Mouse (Mus musculus) limb, embryonic 15.5 days (tissue): ENCODE measurements around the gene Prss54. TPM values are rescaled to one million over a fixed set of nuclear protein-coding genes. Genes with fewer than 3 reads are reported as not detected.
"Not testable (repeated sequence)": the region's sequence is repeated elsewhere in the genome, so short reads cannot be mapped to it uniquely, and the experiment has no call there.

ENCODE experiments used
- ATAC-seq: fragments of 200-750 bp; cut with Nextera tagmentation; 2 replicates; pipeline ENCODE4 v1.8.0; 2017; ENCODE audit warnings: low read depth, moderate TSS enrichment; ENCODE audit not compliant: insufficient number of reproducible peaks, low FRiP score, low TSS enrichment
- H3K27ac ChIP-seq: fragments of 300-500 bp; sonication (generic); 2 replicates; pipeline ENCODE4 v1.5.1; 2015; ENCODE audit warnings: moderate library complexity, mild to moderate bottlenecking, inconsistent platforms
- H3K27me3 ChIP-seq: fragments of 300-500 bp; sonication (generic); 2 replicates; pipeline ENCODE4 v1.6.1; 2015; ENCODE audit warnings: inconsistent platforms
- H3K36me3 ChIP-seq: fragments of 300-500 bp; sonication (generic); 2 replicates; pipeline ENCODE4 v1.6.1; 2015; ENCODE audit warnings: inconsistent platforms
- H3K4me1 ChIP-seq: fragments of 300-500 bp; sonication (generic); 2 replicates; pipeline ENCODE4 v1.6.1; 2015; ENCODE audit warnings: inconsistent platforms
- H3K4me2 ChIP-seq: fragments of 300-500 bp; sonication (generic); 2 replicates; pipeline ENCODE4 v1.6.1; 2015; ENCODE audit warnings: mild to moderate bottlenecking, inconsistent platforms
- H3K4me3 ChIP-seq: fragments of 300-500 bp; sonication (generic); 2 replicates; pipeline ENCODE4 v1.5.1; 2015; ENCODE audit warnings: mild to moderate bottlenecking, inconsistent platforms
- H3K9ac ChIP-seq: fragments of 300-500 bp; sonication (generic); 2 replicates; pipeline ENCODE4 v1.6.1; 2015; ENCODE audit warnings: inconsistent platforms
- H3K9me3 ChIP-seq: fragments of 300-500 bp; sonication (generic); 2 replicates; pipeline ENCODE4 v1.6.1; 2016; ENCODE audit warnings: inconsistent platforms
- WGBS: fragments of 180-500 bp; shearing (Covaris S2); methylation state at CpG from one replicate; pipeline ENCODE4 v1.1.7; 2015; 5-methylcytosine and 5-hydroxymethylcytosine counted together
- polyA plus RNA-seq: library from polyadenylated mRNA; unstranded; fragments of >200 nt; fragmentation: Nextera tagmentation; extraction: Ambion mirVana; gene quantifications from 2 replicates; pipeline ENCODE4 v1.2.1, GENCODE M21; 2015

Gene Prss54
- polyA plus RNA-seq, result not detected in 2 replicates

- no peak within 1 kb of the TSS for H3K4me3 ChIP-seq
- no peaks in the 10 kb centered on the region for H3K9me3 ChIP-seq
- no peaks in the 10 kb centered on the region for H3K36me3 ChIP-seq
- ATAC-seq, result no peak
- H3K27ac ChIP-seq, result no peak within 1 kb of the TSS
- no peaks in the 10 kb centered on the region for H3K4me1 ChIP-seq
- H3K9ac ChIP-seq, result no peak within 1 kb of the TSS
- 88% methylated on average over 10 of the region's 10 CpGs for WGBS
- no peak within 1 kb of the TSS for H3K4me2 ChIP-seq
- no peaks in the 10 kb centered on the region for H3K27me3 ChIP-seq
These were observed at the start of gene Prss54 for GRCm38 (mm10) chr8:95576240-95576639. Gene Prss54, minus strand, starts transcription at chr8:95576340.

GRCm38 (mm10) chr8:95624833-95625232 lies 48.7 kb upstream of the Prss54 start:
- Histone ChIP-seq H3K4me1 (no peaks in the 10 kb centered on the region), H3K9ac (no peak overlapping the region), H3K9me3 (no peaks in the 10 kb centered on the region), H3K36me3 (no peaks in the 10 kb centered on the region), H3K4me2 (no peak overlapping the region), H3K4me3 (no peak overlapping the region), H3K27me3 (peaks cover 4% of the 10 kb centered on the region; the same call in 1 of the 2 replicates), H3K27ac (no peak overlapping the region)
- ATAC-seq, result no peak
- whole genome bisulfite sequencing, result 88% methylated on average over 2 of the region's 2 CpGs

- WGBS, result 84% methylated on average over 2 of the region's 2 CpGs
- H3K27me3 ChIP-seq, result 0 out of 2 replicates have a peak, but pooled peaks cover 2% of the 10 kb centered on the region
- no peak for ATAC-seq
These were observed 43.9 kb upstream of the Prss54 start for GRCm38 (mm10) chr8:95620046-95620445.

GRCm38 (mm10) chr8:95616383-95616782 lies 40.2 kb upstream of the Prss54 start:
- ATAC-seq, result no peak
- Histone ChIP-seq H3K4me3 (no peak overlapping the region), H3K36me3 (no peaks in the 10 kb centered on the region), H3K27me3 (0 out of 2 replicates have a peak, but pooled peaks cover 6% of the 10 kb centered on the region), H3K9ac (no peak overlapping the region), H3K4me1 (peaks cover 4% of the 10 kb centered on the region; the same call in 1 of the 2 replicates), H3K9me3 (no peaks in the 10 kb centered on the region), H3K27ac (no peak overlapping the region), H3K4me2 (no peak overlapping the region)
- 86% methylated on average over 7 of the region's 7 CpGs for WGBS

More at GRCm38 (mm10) chr8:95620046-95620445, 43.9 kb upstream of the Prss54 start:
- Histone ChIP-seq H3K36me3 (no peaks in the 10 kb centered on the region), H3K9ac (no peak overlapping the region), H3K4me1 (no peaks in the 10 kb centered on the region), H3K4me3 (no peak overlapping the region), H3K4me2 (no peak overlapping the region), H3K9me3 (no peaks in the 10 kb centered on the region), H3K27ac (no peak overlapping the region)

GRCm38 (mm10) chr8:95611769-95612168 lies 35.6 kb upstream of the Prss54 start:
- 65% methylated on average over 5 of the region's 5 CpGs for WGBS
- Histone ChIP-seq H3K9me3 (no peaks in the 10 kb centered on the region), H3K4me2 (no peak overlapping the region), H3K36me3 (no peaks in the 10 kb centered on the region), H3K27ac (no peak overlapping the region), H3K4me1 (peaks cover 4% of the 10 kb centered on the region; the same call in 1 of the 2 replicates), H3K9ac (no peak overlapping the region), H3K4me3 (no peak overlapping the region), H3K27me3 (0 out of 2 replicates have a peak, but pooled peaks cover 4% of the 10 kb centered on the region)
- no peak for ATAC-seq

- no peak overlapping the region for H3K27ac ChIP-seq
- WGBS, result 83% methylated on average over 14 of the region's 14 CpGs
- peaks cover 4% of the 10 kb centered on the region; the same call in 1 of the 2 replicates for H3K4me1 ChIP-seq
- H3K36me3 ChIP-seq, result no peaks in the 10 kb centered on the region
- no peak for ATAC-seq
- H3K27me3 ChIP-seq, result 0 out of 2 replicates have a peak, but pooled peaks cover 4% of the 10 kb centered on the region
- no peak overlapping the region for H3K4me2 ChIP-seq
- no peaks in the 10 kb centered on the region for H3K9me3 ChIP-seq
- H3K4me3 ChIP-seq, result no peak overlapping the region
- no peak overlapping the region for H3K9ac ChIP-seq
These were observed 34.6 kb upstream of the Prss54 start for GRCm38 (mm10) chr8:95610749-95611148.

- H3K4me3 ChIP-seq, result no peak overlapping the region
- WGBS, result 78% methylated on average over 5 of the region's 5 CpGs
- ATAC-seq, result no peak
- no peak overlapping the region for H3K9ac ChIP-seq
- H3K27me3 ChIP-seq, result 0 out of 2 replicates have a peak, but pooled peaks cover 4% of the 10 kb centered on the region
- peaks cover 4% of the 10 kb centered on the region; the same call in 1 of the 2 replicates for H3K4me1 ChIP-seq
- no peak overlapping the region for H3K4me2 ChIP-seq
- no peaks in the 10 kb centered on the region for H3K36me3 ChIP-seq
- no peak overlapping the region for H3K27ac ChIP-seq
- no peaks in the 10 kb centered on the region for H3K9me3 ChIP-seq
These were observed 33.3 kb upstream of the Prss54 start for GRCm38 (mm10) chr8:95609406-95609805.

- Histone ChIP-seq H3K4me2 (no peak overlapping the region), H3K4me1 (peaks cover 2% of the 10 kb centered on the region; the same call in 1 of the 2 replicates), H3K9ac (no peak overlapping the region), H3K4me3 (no peak overlapping the region), H3K36me3 (no peaks in the 10 kb centered on the region), H3K9me3 (no peaks in the 10 kb centered on the region), H3K27me3 (0 out of 2 replicates have a peak, but pooled peaks cover 2% of the 10 kb centered on the region), H3K27ac (no peak overlapping the region)
- no peak for ATAC-seq
- 37% methylated on average over 9 of the region's 9 CpGs for WGBS
These were observed 31.1 kb upstream of the Prss54 start for GRCm38 (mm10) chr8:95607210-95607609.

GRCm38 (mm10) chr8:95606509-95606908 lies 30.4 kb upstream of the Prss54 start:
- ATAC-seq, H3K4me2 ChIP-seq, H3K4me1 ChIP-seq, H3K36me3 ChIP-seq, H3K9ac ChIP-seq, H3K27ac ChIP-seq, H3K4me3 ChIP-seq, H3K27me3 ChIP-seq, H3K9me3 ChIP-seq: not testable (repeated sequence)
- 22% methylated on average over 4 of the region's 5 CpGs for WGBS

GRCm38 (mm10) chr8:95602168-95602567 lies 26.0 kb upstream of the Prss54 start:
- Histone ChIP-seq H3K27me3 (no peaks in the 10 kb centered on the region), H3K4me3 (no peak overlapping the region), H3K9me3 (no peaks in the 10 kb centered on the region), H3K4me2 (no peak overlapping the region), H3K27ac (no peak overlapping the region), H3K9ac (no peak overlapping the region), H3K36me3 (no peaks in the 10 kb centered on the region), H3K4me1 (no peaks in the 10 kb centered on the region)
- WGBS, result 67% methylated on average over 2 of the region's 2 CpGs
- no peak for ATAC-seq

- Histone ChIP-seq H3K27ac (no peak overlapping the region), H3K4me2 (no peak overlapping the region), H3K4me3 (no peak overlapping the region), H3K9ac (no peak overlapping the region), H3K27me3 (no peaks in the 10 kb centered on the region), H3K4me1 (peaks cover 5% of the 10 kb centered on the region; the same call in 1 of the 2 replicates), H3K9me3 (no peaks in the 10 kb centered on the region), H3K36me3 (no peaks in the 10 kb centered on the region)
- no peak for ATAC-seq
- 69% methylated on average over 15 of the region's 15 CpGs for WGBS
These were observed 25.2 kb upstream of the Prss54 start for GRCm38 (mm10) chr8:95601306-95601705.

GRCm38 (mm10) chr8:95599861-95600260 lies 23.7 kb upstream of the Prss54 start:
- Histone ChIP-seq H3K4me1 (peaks cover 8% of the 10 kb centered on the region; the same call in 1 of the 2 replicates), H3K36me3 (no peaks in the 10 kb centered on the region), H3K4me3 (no peak overlapping the region), H3K4me2 (no peak overlapping the region), H3K9ac (no peak overlapping the region), H3K27ac (no peak overlapping the region), H3K9me3 (no peaks in the 10 kb centered on the region), H3K27me3 (no peaks in the 10 kb centered on the region)
- no peak for ATAC-seq
- 9% methylated on average over 11 of the region's 11 CpGs for WGBS
